Mouse (Mus musculus): ENCODE results near the gene Skp1a.

Gene Skp1a

DNA sequence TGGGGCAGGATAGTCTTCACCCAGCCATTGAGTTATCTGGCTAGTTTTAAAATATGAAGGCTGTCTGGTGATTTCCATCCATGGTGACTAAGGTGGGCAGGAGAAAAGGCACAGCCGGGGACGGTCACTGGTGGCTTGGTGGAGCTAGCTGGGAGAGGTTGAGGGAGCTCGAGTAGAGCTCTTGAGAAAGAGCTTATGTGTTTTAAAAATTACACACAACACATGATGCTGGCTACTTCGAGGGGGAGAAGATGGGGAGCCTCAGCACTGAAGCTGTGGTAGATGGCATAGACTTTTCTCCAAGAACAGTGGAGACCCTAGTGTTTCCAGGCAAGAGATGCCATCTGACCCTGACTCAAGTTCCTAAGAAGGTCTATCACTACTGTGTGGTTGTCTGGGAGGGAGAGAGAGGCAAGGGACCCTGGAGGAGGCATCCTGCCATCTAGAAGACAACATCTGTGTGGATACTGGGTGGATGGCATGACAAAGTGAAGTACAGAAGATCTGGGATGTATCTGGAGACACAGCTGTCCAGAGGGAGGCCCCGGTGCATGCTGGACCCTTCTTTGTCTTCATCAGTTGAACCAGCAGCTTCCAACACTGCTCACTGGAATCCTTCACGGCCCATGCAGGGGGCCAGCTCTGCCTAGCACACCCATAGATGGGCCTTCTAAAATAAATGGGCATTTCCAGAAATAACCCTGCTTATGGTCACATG, 45.8 kb downstream of the Skp1a start:
- in situ Hi-C loops (cut with MboI, MseI) = loop anchor here (5.0 kb wide), 1 partner anchor 65 kb away; no protein-coding TSS in a partner anchor

DNA sequence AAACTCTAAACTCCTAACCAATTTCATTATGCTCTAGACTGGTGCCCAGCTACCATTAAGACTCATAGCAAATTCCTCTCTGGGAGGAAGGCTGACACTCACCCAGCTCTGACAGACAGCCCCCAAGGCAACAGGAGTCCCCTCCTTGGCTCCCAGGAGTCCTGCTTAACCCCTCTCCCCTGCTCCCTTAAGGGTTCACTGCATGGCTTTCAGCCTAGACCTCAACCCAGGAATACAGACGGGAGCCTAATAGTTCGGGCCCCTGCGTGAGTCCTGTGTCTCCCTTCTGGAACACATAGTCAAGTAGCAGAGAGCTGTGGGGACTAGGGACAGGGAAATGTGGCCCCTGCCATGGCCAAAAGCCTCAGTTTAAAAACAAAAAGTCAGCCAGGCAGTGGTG, 46.4 kb downstream of the Skp1a start:
- in situ Hi-C loops (cut with MboI, MseI) = loop anchor here (5.0 kb wide), 1 partner anchor 64 kb away; no protein-coding TSS in a partner anchor

DNA sequence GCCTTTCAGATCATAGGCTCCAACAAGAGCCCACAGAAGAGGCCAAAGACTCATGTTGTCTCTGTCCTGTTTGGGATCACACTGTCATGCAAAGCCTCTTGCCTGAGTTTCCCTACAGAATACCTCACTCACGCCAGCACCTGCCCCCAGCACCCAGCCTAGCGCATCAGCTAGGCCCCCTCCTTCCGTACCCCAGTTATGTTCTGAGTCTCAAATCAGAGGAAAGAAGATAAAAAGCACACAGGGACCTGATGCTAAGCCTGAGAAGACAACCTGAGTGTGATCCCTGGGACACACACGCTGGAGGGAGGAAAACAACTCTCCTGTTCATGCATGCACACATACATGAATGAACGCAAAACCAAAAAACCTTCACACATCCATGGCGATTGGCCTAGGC, 47.2 kb downstream of the Skp1a start:
- in situ Hi-C loops (cut with MboI, MseI) = loop anchor here (5.0 kb wide), 1 partner anchor 63 kb away; no protein-coding TSS in a partner anchor

DNA sequence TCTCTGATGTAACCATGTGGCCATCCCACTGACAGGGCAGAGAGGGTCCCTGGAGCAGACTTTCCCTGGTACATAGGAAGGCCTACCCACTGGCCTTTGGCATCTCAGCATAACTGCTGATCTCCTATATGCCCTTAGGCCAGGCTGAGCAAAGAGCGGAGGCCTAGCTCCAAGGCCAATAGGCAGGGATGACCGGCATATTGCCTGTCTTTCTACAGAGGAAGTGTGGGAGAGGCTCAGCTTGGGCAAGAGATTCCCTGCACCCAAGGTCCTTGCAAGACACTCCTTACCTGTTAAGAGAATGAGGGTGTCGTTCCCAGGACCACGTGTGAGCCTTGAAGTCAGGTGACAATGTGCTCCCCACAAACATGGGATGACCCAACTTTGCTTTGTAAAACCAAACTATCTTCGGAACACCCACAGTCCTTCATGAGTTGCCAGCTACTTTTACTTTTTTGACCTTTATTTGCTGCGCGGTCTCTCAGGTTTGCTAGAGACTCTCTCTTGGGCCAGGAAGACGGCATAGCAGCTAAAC, 47.9 kb downstream of the Skp1a start:
- in situ Hi-C loops (cut with MboI, MseI) = loop anchor here (5.0 kb wide), 1 partner anchor 63 kb away; no protein-coding TSS in a partner anchor

DNA sequence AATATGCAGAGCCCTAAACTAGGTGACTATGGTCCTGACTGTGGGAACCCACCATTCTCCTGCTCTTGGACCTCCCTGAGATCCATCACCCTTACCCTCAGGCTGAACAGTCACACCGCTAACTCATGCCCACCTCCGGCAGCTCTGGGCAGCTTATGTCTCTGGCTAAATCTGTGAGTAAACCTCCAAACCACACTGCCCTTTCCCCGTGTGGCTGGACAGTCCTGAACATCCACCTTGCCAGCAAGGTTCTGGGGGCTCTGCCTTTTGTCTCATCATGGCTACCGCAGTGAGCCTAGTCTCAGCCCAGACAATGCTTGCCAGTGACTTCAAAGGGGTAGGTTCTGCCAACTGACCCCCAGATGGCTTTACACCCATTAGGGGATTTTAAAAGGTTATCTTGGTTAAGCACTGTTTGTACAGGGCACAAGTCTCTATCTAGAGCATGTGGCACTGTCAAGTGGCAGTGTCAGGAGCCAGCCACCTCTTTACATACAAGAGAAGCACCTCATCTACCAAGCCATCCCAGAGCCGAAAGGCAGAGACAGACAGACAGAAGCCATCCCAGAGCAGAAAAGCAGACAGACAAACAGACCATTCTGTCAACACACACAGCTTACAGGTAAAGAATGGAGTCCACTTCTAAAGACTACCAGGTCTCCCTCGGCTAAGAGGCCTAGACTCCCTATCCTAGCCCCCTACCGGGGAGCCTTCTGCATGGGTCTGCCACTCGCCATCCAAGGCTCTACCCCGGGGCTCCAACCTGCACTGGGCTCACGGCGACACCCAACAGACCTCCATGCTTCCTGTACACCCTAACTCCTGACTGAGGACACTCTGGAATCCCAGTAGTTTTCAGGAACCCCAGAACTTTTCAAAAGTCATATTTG, 49.0 kb downstream of the Skp1a start:
- in situ Hi-C loops (cut with MboI, MseI) = no loop called here

DNA sequence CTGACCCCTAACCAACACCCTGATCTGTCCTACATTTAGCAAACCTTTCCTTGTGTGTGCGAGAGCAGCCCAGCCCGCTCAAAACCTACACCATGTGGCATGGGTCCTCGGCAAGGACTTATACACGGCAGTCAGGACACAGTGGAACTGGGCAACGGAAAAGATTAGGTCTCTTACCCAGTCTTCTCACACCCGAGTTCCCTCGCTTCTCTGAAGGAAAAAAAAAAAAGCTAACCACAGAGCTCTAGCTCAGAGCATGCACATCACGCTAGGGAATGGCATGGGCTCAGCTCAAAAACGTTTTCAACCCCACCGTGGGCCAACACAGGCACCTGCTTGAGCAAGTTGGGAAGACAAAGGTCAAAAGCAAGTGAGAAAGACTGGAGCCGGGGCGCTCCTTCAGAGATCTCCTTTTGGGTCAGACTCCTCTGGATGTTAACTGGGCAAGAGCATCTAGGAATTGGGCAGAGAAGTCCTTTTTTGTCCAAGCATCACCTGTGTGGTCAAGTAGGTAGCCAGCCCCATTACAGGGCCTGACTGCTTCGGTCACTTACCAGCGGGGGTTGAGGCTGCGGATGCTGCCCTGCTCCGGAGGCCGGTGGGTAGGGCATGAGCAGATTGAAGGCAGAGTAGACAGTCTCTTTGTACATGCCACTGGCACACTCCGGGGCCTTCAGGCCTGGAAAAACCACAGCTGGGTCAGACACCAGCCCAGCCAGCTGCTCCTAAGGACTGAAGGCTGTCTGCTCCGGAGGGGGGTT, 50.0 kb downstream of the Skp1a start:
- in situ Hi-C loops (cut with MboI, MseI) = no loop called here

DNA sequence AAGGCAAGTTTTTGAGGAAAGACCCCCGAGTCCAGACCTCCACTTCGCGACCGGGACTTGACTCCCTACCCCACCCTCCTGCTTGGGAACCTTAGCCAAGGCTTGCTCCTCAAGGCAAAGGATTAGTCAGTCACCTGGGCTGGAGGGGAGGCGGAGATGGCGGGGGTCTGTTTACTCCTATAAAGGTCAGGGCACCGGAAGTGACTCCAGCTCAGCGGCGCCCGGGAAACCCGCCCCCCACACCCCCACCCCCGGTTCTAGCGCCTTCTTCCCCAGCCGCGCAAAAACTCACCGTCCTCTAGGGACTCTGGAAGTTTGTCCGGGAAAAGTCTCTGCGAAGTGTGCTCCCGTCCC, 50.6 kb downstream of the Skp1a start:
- in situ Hi-C loops (cut with MboI, MseI) = no loop called here

DNA sequence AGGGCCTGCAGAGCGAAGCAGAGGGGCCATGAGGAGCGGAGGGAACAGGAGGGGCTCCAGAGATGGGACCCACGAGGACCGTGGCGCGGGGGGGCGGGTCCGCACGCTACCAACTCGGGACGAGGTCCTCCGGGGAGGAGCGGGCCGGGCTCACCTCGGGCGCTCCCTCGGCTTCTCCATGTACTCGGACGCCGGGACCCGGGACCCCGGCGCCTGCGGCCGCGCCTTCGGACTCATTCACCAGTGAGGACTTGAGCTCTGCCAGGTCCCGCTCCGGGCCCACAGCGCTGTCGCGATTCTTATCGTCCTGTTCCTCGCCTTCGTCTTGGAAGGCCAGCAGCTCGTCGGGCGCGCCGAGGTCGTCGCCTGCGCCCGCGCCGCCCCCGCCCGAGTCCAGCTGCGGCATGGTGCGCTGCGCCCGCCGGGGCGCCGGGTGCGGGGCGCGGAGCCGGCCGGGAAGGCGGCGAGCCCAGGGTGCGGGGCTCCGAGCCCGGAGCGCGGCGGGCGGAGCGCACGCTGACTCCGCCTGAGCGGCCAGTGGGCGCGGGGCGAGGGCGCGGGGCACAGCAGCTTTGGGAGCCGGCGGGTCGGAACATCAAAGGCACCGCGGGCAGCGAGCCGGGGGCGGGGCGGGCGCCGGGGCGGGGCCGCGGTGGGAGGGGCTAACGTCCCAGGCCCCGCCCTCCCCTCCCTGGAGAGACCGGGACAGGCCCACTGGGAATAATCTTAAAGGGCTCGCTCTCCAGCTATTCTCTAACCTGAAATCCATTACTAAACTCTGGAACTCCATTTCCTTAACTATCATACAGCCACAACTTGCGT, 51.2 kb downstream of the Skp1a start, which contains the start of gene Tcf7:
Gene Tcf7 (minus strand): TSS at position 241 of the 822 bp plus-strand sequence.
- in situ Hi-C loops (cut with MboI, MseI) = no loop called here

DNA sequence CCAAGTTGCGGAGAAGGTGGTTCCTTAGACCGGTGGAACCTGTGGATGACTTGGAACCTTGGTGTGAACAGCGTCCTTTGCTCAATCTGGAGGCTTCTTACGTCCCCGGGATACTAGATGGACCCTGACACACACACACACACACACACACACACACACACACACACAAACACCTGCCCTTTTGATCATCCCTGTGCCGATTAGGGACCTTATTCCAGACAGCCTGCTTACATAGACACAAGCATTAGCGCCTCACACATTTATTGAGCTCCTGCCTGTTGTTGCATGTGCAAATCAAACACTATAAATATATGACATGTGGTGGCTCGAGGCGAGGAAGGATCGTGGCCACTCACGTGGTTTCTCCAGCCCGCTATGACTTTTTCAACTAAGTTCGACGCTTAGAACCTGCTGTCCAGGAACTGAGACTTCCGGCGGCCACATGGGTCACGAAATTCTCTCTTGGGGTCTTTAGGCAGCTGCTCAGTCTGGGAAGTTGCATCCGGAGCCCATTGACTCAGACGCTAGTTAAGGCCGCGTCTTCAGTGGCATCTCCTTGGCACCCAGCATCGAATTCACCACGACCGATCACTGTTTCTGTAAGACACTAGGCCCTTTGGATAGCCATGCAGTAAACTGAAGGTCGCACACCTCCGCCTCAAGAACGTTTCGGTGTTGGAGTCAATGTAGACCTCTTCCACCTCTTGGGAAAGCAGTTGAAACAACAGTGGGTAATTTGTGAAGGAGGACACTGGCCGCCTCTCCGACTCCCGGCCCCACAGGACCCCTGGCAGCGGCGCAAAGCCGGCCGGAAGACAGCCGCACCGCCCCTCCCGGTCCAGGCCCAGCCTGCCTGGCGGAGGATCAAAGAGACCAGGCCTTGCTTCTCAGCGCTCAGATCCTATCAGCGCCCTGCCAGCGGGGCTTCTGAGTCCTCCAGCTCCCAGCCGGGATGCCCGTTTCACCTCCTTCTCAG, 52.1 kb downstream of the Skp1a start:
- in situ Hi-C loops (cut with MboI, MseI) = no loop called here

DNA sequence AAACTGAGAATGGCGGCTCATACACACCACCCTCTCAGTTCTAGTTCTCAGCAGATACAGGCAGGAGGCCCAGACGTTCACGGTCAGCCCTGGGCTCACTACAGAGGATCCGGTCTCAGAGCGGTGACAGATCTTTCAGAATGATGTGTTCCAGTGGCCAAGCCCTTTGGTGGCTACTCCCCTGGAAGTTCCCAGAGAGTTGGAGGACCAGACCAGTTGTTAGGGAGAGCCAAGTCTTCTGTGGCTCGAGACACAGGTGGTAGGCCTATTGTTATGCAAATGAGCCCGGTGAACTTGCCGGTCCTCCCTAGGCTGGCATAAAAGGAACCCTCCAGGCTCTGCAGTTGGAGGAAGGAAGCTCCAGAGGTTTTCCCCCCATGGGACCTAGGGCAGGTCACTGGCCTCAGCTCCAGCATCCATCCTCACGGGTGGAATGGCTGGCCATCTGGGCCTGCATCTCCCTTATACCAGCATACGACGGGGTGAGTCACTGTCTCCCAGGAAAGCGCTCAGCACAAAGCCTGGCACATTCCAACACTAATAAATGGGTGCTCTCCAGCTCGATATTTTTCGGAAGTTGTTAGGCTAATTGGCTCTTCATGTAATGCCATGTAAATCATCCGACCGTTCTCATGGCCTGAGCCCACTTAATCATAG, 54.6 kb downstream of the Skp1a start:
- in situ Hi-C loops (cut with MboI, MseI) = no loop called here

DNA sequence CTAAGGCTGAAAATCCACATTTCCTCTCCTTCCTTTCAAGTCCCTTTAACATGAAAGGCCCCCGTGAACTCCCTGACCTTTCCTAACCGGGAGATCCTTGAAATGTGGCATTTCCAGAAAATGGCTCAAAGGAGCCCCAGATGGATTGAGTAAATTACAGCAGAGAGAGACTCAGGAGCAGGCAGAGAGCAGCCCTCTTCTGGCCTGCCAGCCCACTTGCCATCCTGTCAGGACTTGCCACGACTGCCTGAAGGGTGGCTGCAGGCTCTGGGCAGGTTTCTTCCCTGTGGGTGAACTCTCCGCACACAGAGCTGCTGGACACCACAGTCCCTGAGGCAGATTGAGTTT, 55.1 kb downstream of the Skp1a start:
- in situ Hi-C loops (cut with MboI, MseI) = no loop called here

DNA sequence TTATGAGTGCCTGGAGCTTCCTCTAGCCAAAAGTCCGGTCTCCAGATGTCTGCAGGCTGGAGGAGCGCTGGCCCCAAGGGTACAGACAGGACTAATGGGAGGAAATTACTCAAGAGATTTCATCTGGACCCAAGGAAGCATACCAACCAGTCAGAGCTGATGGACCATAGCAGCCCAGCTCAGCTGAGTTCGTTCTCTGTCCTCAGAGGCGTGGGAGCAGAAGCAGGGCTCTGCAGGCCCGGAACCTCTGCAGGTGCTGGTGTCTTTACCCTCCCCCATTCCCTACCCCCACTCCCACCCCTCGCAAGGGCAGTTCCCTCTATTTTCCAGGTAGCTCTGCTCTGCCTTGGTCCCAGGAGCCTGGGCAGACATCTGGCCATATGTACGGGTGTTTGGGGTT, 60.6 kb downstream of the Skp1a start:
- in situ Hi-C loops (cut with MboI, MseI) = no loop called here

DNA sequence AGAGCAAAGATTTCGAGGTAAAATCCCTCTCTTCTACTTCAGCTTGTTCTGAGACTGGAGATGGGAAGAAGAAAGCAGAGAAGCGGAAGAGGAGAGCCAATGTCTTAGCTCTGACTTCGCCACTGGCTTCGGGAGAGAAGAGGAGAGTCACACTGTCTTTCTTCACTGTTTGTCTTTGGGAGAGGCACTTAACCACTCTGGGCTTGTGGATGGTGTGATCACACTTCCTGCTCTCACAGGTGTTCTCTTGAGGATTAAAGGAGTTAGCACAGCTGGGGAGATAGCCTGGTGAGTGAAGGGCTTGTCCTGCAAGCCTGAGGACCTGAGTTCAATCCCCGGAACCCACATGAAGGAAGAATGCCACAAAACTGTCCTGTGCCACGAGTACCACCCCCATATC, 61.1 kb downstream of the Skp1a start:
- in situ Hi-C loops (cut with MboI, MseI) = no loop called here

DNA sequence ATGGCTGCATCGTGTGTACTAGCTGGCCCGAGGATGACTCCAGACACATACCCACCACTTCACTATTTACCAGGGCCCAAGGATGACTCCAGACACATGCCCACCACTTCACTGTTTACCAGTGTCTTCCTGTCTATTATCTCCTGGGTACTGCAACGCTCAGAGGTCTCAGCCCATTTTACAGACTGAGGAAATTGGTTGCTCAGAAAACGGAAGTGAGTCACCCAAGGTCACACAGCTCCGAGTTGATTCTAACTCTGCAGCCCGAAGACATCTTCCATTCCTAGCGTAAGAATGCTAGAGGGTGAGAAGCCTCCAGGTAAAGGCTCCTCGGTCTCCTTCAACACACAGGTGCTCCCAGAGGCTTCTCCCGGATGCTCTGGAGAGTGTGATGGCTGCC, 62.3 kb downstream of the Skp1a start:
- in situ Hi-C loops (cut with MboI, MseI) = no loop called here
